Mouse (Mus musculus) gastrocnemius, adult 2 months (tissue): ENCODE data around the gene Tfip11. TPM values are rescaled to one million over a fixed set of nuclear protein-coding genes. Genes with fewer than 3 reads are reported as not detected.

Experiments
- DNase-seq: peaks from one replicate; pipeline ENCODE4 v3.0.0; 2022
- H3K27ac ChIP-seq: fragments of 200-600 bp; 2 replicates; pipeline ENCODE4 v1.8.1; 2022; ENCODE audit warnings: mild to moderate bottlenecking
- H3K4me3 ChIP-seq: fragments of 200-600 bp; 2 replicates; pipeline ENCODE4 v1.8.1; 2022; ENCODE audit warnings: mild to moderate bottlenecking, moderate library complexity
- CTCF ChIP-seq: fragments of 200-600 bp; IDR thresholded peaks from 2 replicates; pipeline ENCODE4 v1.8.1; 2022; ENCODE audit warnings: antibody characterized with exemption, mild to moderate bottlenecking, moderate library complexity
- intact Hi-C: fragments of 180-260 bp; cut with DNase I; formaldehyde crosslinking; loops from one replicate; pipeline ENCODE4 v1.15.1; 2025
- total RNA-seq, 2 experiments: library from RNA; stranded (reverse); gene quantifications; 2 replicates each; pipeline ENCODE4 v1.2.3; 2021

Tfip11 gene
- total RNA-seq, 2 experiments from 2014 or later, result 10.6 to 15.5 TPM

DNA sequence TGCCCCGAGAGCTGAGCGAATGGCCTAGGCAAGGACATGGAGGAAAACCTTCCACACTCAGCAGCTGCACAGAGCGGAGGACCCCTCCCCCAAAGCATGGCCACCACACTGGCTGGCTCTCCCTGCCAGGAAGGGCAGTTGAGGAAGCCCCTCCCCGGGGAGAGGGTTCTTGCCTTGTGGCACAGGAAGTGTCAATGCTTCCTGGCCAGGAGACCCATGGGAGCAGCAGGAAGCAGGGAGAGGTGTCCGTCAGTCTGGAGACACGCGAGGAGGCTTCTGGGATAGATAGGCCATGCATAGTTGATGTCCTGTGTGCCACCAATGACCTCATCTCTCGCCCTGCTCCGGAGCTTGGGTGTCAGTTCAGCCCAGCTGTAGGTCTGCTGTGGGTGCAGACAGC is 30.2 kb downstream of the Tfip11 start:
- H3K4me3 ChIP-seq, result no peak overlapping the region
- H3K27ac ChIP-seq, result no peak overlapping the region
- no peak for DNase-seq
- intact Hi-C loops, result no loop called here
- TF ChIP-seq CTCF, result no peak

DNA sequence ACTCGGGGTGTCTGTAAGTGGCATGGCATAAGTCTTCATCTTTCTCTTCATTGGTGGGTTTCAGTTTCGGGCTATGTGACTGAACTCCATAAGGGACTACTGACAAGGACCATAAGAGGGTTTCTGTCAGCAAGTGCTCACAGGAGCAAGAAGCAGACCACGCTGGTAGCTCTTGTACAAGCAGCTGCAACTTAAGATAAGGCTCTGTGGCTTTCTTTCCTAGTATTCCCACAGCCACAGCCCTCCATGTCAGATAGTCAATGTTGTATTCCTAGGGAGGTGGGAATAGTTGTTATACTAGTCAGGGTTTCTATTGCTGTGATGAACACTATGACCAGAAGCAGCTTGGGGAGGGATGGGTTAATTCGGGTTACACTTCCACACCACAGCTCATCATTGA is 33.4 kb downstream of the Tfip11 start:
- DNase-seq, result no peak
- Histone ChIP-seq H3K4me3 (no peak overlapping the region), H3K27ac (no peak overlapping the region)
- TF ChIP-seq CTCF, result no peak
- intact Hi-C loops, result no loop called here

DNA sequence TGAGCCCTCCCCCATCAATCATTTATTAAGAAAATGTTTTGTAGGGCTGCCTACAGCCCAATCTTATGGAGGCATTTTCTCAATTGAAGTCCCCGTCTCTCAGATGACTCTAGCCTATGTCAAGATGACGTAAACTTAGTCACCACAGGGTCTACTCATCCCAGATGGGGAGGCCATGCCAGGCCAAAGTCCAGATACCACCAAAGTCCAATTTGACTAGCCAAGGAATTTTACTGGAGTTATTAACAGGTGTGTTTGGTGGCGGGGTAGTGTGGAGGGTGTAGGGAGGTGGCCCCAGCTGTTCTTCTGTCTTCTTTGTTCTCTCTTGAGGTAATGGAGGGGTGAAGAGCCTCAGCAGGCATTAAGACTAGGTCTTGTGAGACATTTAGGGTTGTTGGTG is 33.9 kb downstream of the Tfip11 start:
- H3K4me3 ChIP-seq, result no peak overlapping the region
- no peak for DNase-seq
- intact Hi-C loops, result no loop called here
- H3K27ac ChIP-seq, result no peak overlapping the region
- TF ChIP-seq CTCF, result no peak

DNA sequence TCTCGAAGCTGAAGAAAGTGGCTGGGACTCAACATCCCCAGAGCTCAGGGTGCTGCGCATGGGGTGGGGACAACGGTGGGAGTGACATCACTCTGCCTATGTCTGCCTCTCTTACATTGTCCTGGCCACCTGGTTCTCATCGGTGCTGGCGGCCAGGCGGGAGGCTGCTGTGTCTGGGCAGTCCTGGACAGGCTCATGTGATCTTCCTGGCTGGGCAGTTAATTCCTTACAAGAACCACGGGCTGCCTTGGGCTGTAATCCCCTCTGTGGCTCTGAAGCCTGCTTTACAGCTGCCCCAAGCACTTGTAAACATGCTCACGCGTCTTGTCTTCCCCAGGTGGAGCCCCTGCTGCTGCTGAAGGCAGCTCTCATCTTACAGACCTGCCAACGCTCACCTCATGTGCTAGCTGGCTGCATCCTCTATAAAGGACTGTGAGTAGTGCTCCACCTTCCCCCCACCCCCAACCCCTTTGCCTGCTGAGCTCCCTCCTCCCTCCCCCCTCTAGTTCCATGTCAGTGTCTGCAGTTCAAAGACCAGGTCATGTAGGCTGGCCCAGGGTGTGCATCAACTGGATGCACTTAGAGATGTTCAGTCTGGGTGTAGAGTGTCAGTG is 38.1 kb downstream of the Tfip11 start:
- intact Hi-C loops, result no loop called here
- TF ChIP-seq CTCF, result no peak
- Histone ChIP-seq H3K27ac (no peak overlapping the region), H3K4me3 (no peak overlapping the region)
- DNase-seq, result no peak

DNA sequence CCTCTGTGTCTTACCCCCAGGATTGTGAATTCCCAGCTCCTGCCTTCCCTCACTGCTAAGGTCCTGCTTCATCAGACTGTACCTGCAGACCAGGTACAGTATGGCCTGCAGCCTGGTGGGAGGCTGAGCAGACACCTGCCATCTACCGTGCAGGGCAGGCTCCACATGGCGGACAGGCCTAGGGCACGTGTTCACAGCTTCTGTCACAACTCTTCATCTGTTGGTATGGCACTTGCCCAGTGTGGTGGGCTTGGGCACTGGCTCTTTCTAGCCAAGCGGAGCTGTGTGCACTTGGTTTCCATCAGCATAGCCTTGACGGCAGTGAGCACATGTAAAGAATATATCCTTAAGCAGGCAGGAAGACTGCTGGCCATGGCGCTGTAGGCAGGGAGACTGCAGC is 40.7 kb downstream of the Tfip11 start:
- no peak overlapping the region for H3K27ac ChIP-seq
- intact Hi-C loops, result no loop called here
- no peak for TF ChIP-seq CTCF
- DNase-seq, result no peak
- H3K4me3 ChIP-seq, result no peak overlapping the region

DNA sequence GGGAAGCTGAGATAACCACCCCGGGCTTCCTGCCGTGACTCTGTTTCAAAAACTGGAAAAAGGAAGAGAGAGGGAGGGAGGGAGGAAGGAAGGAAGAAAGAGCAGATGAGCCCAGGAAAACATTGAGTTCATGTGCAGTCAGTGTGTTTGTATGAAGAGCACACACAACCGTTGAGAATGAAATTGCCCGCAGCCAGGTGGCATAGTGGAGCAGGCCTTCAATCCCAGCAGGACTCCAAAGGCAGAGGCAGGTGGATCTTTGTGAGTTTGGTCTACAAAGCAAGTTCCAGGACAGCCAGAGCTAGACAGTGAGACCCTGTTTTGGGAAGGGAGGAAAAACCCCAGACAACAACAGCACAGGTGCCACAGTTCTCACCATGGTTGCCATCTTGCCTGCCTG is 41.2 kb downstream of the Tfip11 start:
- no peak for DNase-seq
- Histone ChIP-seq H3K4me3 (no peak overlapping the region), H3K27ac (no peak overlapping the region)
- TF ChIP-seq CTCF, result no peak
- intact Hi-C loops, result no loop called here

DNA sequence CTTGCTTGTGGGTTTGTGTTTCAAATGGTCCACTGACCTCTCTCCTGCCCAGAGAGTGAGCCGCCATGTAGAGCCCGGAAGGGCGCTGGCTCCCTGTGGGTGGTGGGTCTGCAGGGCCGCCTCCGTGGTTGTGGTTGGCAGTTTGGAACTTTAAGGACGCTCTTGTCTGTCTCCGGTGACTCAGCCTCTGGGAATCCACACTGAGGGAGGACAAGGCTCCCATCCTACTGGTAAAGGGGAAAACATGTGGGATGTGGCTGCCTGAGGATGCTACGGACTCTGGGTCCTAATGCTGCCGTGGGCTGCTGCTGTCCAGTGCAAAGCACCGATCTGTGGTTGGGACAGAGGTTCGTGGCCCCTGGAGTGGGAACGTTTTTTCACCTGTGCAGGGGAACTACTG is 41.8 kb downstream of the Tfip11 start:
- intact Hi-C loops, result no loop called here
- H3K27ac ChIP-seq, result no peak overlapping the region
- TF ChIP-seq CTCF, result no peak
- DNase-seq, result no peak
- no peak overlapping the region for H3K4me3 ChIP-seq

DNA sequence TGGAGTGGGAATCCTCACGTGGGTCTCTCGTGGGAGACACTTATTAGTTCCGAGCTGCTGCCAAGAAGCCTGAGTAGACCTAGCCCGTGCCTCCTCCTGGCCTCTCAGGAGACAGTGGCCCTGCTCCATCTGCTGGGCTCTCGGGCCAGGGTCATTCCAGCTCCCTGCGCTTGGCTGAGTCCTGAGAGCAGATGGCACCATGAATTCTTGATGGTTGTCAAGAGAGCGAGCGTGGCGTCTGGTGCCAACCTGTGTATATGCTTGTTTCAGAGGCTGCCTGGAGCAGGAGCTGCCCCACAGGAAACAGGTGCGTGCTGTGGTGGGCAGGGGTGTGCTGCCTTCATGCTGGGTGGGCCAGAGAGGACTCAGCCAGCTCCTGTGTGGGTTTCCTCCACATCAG is 42.5 kb downstream of the Tfip11 start:
- no peak overlapping the region for H3K27ac ChIP-seq
- no peak for DNase-seq
- no peak overlapping the region for H3K4me3 ChIP-seq
- no peak for TF ChIP-seq CTCF
- intact Hi-C loops, result no loop called here

DNA sequence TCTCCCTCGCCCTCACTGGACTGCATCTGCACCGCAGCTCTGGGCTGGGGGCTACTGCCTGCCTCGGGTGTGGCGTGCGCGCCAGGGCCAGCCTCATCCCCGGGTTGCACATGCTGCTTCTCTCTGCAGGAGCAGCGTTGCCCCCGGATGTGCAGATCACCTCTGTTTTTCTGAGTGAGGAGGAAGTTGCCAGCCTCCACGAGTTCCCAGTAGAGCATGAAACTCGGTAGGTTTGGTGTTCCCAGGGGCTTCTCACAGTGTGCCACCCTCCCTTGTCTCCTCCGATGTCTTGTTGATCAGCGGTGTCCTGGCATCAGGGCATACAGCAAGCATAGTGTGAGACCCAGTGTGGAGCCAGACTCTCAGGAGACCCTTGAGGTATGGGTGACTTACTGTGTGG is 43.2 kb downstream of the Tfip11 start:
- DNase-seq, result no peak
- Histone ChIP-seq H3K27ac (no peak overlapping the region), H3K4me3 (no peak overlapping the region)
- TF ChIP-seq CTCF, result no peak
- intact Hi-C loops, result no loop called here

DNA sequence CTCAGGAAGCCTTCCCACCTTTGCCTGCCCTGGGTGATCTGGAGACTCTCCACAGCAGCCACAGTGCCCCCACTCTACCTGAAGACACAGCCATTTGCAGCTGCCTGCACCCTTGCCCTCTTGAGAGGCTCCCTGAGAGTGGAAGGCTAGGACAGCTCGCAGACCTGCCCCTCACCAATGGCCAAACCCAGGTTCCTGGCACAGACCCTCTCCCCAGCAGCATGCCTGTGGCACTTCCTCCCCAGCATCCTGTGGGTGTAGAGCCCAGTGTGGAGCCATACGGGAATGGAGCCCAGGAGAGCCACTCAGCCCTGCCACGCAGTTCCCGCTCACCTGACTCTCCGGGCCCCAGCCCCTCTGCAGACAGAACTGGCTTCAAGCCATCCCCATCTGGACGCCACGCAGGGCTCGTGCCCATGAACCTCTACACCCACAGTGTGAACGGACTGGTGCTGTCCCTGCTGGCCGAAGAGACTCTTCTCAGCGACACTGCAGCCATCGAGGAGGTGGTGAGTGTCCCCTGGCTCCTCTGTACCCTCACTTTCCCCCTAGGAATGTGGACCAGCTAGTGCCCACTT is 44.2 kb downstream of the Tfip11 start:
- intact Hi-C loops, result no loop called here
- TF ChIP-seq CTCF, result no peak
- no peak for DNase-seq
- Histone ChIP-seq H3K27ac (no peak overlapping the region), H3K4me3 (no peak overlapping the region)

DNA sequence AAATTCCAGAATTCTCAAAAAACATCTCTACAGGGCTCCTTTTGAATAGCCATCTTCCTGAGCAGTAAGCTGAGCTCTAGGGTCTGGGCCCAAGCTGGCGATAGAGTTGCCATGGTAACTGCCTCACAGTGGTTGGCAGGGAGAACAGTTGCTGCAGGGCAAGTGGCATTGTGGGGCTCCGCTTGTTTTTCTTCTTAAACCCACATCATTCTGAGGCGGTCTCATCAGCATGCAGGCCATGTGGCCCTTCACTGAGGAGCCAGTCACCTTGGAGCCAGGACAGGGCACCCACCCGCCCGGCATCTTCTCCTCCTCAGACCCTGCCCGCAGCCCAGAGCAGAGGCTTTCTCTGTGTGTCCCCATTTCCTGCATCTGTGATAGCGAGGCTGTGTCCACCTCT is 45.8 kb downstream of the Tfip11 start:
- intact Hi-C loops, result no loop called here
- TF ChIP-seq CTCF, result no peak
- DNase-seq, result no peak
- no peak overlapping the region for H3K4me3 ChIP-seq
- no peak overlapping the region for H3K27ac ChIP-seq

DNA sequence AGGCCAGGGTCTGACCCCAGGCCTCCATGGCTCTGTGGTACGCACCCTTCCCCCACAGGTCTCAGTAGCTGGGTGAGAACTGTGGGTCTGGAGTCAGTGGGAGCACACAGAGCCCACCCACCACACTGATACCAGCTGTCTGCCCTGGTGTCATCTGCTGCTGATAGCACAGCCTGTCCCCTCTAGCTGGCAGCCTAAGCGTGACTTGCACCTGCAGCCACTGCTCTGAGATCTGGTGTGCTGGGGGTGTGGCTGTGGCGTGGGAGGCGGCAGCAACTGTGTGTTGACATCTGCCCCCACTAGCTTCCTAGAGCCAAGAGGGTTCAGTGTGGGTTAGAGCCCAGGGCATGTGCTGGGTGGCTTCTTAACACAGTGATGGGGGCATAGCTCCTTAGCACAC is 50.0 kb downstream of the Tfip11 start:
- no peak overlapping the region for H3K27ac ChIP-seq

DNA sequence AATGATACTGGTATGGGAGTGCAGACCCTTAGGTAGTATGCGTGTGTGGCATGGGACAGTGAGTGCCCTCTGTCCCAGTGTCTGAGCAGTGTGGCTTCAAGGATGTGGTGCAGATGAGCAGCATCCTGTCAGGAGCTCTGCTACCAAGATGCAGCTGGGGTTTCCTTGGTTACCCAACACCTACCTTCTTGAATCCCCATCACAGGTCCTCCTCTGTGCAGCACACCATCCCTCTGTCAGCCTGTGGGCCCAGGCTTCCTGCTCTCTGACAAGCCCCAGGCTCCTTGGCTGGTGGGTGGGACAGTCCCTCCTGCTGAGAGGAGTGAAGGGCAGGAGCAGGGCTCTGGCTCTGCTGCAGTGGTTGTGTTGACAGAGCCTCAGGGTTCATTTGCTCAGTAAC is 51.2 kb downstream of the Tfip11 start:
- intact Hi-C loops, result no loop called here
- no peak overlapping the region for H3K4me3 ChIP-seq
- TF ChIP-seq CTCF, result no peak
- H3K27ac ChIP-seq, result no peak overlapping the region
- DNase-seq, result no peak

More for the DNA sequence above, 50.0 kb downstream of the Tfip11 start:
- no peak for DNase-seq
- H3K4me3 ChIP-seq, result no peak overlapping the region
- TF ChIP-seq CTCF, result no peak
- intact Hi-C loops, result no loop called here

DNA sequence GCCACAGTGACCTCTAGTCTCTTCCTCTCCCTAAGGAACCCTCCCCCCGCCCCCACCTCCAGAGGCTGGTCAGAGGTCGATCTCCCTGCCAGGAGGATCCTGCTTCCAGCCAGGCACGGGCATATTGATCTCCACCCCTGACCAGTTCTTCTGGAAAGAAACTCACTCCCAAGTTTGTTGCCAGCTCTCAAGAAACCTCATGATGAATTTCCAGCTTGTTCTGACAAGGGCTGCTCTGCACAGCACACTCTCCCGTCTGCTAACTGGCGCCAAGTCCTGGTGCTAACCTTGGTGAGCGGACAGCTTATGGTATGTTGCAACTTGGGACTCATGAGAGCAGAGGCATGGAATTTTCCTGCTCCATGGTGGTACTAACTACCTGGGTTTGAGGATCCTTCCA is 52.6 kb downstream of the Tfip11 start:
- no peak for TF ChIP-seq CTCF
- intact Hi-C loops, result no loop called here
- Histone ChIP-seq H3K27ac (no peak overlapping the region), H3K4me3 (no peak overlapping the region)
- DNase-seq, result no peak
